Mouse (Mus musculus) gastrocnemius, adult 2 months (tissue): ENCODE data around the gene Fbxw4. TPM values are rescaled to one million over a fixed set of nuclear protein-coding genes. Genes with fewer than 3 reads are reported as not detected.
"Not testable (repeated sequence)": the region's sequence is repeated elsewhere in the genome, so short reads cannot be mapped to it uniquely, and the experiment has no call there.

Experiments used
- DNase-seq: peaks from one replicate; pipeline ENCODE4 v3.0.0; 2022
- H3K27ac ChIP-seq: fragments of 200-600 bp; 2 replicates; pipeline ENCODE4 v1.8.1; 2022; ENCODE audit warnings: mild to moderate bottlenecking
- H3K4me3 ChIP-seq: fragments of 200-600 bp; 2 replicates; pipeline ENCODE4 v1.8.1; 2022; ENCODE audit warnings: mild to moderate bottlenecking, moderate library complexity
- CTCF ChIP-seq: fragments of 200-600 bp; IDR thresholded peaks from 2 replicates; pipeline ENCODE4 v1.8.1; 2022; ENCODE audit warnings: antibody characterized with exemption, mild to moderate bottlenecking, moderate library complexity
- intact Hi-C: fragments of 180-260 bp; cut with DNase I; formaldehyde crosslinking; loops from one replicate; pipeline ENCODE4 v1.15.1; 2025
- total RNA-seq, 2 experiments: library from RNA; stranded (reverse); gene quantifications; 2 replicates each; pipeline ENCODE4 v1.2.3; 2021

The Fbxw4 gene
- total RNA-seq, 2 experiments from 2014 or later = 29.0 to 30.8 TPM

DNA sequence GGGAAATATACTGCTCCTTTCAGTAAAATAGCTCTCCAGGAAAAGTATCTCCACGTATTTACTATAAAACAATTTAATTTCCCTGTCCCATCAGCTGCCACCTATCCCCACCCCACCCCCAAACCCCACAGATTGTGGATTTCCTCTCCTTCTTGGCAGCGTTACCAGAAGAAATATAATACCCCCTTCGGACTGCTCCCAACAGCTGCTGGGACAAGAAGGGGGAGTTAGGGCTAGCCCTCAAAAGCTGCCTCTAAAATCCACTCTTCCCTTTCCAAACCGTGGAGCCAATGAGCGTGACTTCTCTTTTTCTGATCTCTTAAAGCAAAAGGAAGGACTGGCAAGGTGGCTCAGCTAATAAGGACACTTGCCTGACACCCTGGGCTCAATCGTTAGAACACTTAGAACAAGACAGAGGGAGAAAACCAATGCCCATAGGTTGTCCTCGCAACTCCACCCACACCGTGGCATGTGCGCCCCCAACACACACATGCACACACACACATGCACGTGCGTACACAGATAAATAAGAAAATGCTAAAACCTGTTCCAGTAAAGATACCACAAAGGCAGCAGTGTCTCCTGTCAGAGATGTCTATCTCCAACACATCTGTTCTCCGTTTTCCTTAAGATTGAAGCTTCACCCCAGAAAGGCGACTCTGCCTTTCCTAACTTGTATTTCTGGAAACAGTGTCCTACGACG lies 7.7 kb downstream of the Fbxw4 start:
- peak; percentile 70 for DNase-seq
- H3K27ac ChIP-seq = peak overlapping the region; percentile 82
- intact Hi-C loops = no loop called here
- TF ChIP-seq CTCF = no peak
- H3K4me3 ChIP-seq = peak overlapping the region; percentile 58

DNA sequence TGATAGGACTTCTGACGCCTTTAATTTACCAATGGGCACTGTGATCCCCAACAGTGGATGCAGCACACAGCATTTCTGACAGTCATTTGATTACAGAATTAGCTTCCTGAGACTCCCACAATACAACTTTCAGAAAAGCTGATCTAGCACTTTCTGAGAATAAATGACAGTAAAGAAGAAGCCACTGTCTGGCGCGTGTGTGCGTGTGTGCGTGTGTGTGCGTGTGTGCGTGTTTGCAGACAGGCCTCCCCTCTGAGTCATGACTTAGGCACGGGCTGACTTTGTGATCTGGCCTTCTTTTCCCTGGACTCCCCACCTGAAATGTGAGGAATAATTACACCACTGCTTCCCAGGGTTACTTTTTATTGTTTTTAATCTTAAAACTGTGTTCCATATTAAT lies 8.6 kb downstream of the Fbxw4 start:
- intact Hi-C loops = no loop called here
- H3K27ac ChIP-seq = peak overlapping the region; percentile 82; the same call in 1 of the 2 replicates

DNA sequence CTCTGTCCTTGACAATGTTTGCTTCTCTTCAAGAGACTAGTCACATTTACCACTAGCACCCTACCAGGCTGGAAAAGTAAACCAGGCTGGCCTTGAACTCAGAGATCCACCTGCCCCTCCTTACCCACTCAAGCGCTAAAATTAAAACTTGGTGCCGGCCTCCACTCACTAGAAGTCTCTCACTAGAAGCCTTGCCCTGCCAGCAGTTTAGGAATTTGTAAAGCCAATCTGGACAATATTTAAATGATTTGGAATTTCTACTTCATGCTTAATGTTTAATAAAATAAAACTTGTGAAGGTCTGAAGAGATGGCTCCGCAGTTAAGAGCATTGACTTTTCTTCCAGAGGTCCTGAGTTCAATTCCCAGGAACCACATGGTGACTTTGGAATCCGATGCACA lies 10.3 kb downstream of the Fbxw4 start:
- H3K27ac ChIP-seq = no peak overlapping the region
- DNase-seq = no peak
- TF ChIP-seq CTCF = no peak
- no peak overlapping the region for H3K4me3 ChIP-seq
- intact Hi-C loops = no loop called here

More for the DNA sequence above, 8.6 kb downstream of the Fbxw4 start:
- TF ChIP-seq CTCF = no peak
- no peak for DNase-seq
- no peak overlapping the region for H3K4me3 ChIP-seq

DNA sequence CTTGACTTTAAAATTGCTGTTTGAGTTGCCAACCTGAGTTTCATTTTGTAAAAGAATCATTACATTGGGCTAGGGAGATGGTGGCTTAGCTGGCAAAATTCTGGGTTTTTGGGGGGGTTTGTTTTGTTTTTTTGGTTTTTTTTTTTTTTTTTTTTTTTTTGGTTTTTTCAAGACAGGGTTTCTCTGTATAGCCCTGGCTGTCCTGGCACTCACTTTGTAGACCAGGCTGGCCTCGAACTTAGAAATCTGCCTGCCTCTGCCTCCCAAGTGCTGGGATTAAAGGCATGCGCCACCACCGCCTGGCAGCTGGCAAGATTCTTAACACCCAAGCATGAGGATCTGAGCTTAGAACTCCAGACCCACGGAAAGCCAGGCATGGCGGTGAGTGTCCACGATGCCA lies 11.6 kb downstream of the Fbxw4 start:
- H3K4me3 ChIP-seq, DNase-seq, H3K27ac ChIP-seq, intact Hi-C loops: not testable (repeated sequence)

DNA sequence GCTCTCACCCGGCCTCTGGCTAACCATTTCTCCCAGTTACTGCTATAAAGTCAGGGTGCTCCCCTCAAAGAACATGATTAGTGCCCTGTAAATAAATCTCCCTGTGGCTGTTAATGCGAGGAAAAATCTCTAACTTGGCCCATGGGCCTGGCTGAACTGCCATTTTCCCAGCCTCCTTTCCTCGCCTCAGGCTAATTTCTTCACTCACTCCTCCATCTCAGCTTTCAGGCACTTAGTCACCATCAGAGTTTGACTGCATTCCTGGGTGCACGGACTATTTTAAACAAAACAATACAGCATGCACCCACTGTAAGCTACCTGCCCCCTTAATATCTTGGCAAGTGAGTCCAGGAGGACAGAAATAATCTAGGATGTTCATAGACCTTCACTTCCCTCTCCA lies 13.2 kb downstream of the Fbxw4 start:
- intact Hi-C loops = no loop called here
- H3K4me3 ChIP-seq = no peak overlapping the region
- no peak for TF ChIP-seq CTCF
- no peak for DNase-seq
- no peak overlapping the region for H3K27ac ChIP-seq

DNA sequence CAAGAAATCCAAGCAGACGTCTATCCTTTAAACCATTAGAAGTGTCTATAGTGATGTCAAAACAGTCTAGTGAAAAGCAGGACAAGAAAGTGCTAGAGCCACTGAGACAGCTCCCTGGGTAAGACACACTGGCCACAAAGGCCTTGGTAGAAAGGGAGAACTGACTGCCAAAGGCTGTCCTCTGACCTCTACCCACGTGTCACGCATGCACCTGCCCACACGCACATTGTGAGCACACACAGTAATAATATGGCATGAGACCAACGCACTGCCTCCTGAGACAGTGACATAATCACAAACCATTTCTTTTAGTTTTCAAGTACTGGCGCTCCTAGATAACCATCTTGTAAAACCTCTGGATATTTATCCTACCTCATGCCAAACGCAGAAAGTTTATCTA lies 19.4 kb downstream of the Fbxw4 start:
- DNase-seq = no peak
- intact Hi-C loops = no loop called here
- Histone ChIP-seq H3K4me3 (no peak overlapping the region), H3K27ac (no peak overlapping the region)
- TF ChIP-seq CTCF = no peak

DNA sequence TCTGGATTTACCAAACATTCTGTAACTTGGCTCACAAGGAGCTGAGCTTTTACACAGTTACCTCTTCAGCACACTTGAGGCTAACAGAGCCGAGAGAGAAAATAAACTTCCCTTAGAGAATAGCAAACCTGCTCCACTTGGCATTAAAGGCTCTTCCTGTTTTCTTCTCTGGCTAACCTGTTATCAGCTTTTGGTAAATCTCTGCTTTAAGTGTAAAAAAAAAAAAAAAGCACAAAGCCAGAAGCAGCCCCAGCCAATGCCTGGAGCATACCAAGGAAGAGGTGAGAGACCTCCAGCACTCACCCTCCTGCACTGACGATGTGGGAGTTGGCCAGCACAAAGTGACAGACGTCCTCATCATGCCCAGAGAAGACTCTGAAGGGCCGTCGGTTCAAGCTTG lies 24.2 kb downstream of the Fbxw4 start:
- no peak overlapping the region for H3K27ac ChIP-seq
- TF ChIP-seq CTCF = no peak
- H3K4me3 ChIP-seq = no peak overlapping the region
- intact Hi-C loops = no loop called here
- DNase-seq = no peak

DNA sequence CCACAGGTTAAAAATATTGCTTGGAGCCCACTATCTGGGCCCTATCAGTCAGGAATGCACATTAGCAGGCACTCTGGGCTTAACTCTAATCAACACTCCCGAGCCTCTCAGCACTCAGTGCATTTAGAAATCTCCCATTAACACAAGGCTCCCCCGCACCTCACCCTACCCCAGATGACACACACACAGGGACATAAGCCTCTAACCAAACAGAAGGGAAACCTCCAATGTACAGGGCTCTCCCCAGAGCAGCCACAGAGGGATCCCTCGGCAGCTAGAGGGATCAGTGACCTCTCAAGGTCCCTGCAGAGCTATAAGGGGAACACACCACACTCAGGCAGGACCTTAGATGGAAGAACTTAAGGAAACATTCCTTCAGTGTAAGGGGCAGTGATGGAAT lies 28.5 kb downstream of the Fbxw4 start:
- intact Hi-C loops = no loop called here
- H3K4me3 ChIP-seq = no peak overlapping the region
- H3K27ac ChIP-seq = no peak overlapping the region
- no peak for TF ChIP-seq CTCF
- no peak for DNase-seq

DNA sequence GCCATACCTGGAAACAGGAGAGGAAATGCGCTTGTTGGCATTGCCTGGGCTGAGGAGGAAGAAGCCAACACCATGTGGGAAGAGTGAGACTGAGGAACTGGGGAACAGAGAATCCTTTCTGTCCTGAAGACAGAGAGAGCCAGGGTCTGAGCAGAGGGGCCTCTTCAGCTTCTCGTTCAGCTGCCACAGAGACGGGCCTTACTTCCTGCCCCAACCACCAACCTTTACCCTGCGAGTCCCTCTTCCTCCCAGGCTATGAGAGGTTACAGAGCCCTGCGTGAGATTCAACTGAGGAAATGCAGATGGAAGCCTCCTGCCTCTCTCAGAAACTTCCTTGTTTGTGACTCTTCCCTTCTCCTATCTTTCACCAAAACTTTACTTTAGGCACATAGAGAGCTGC lies 29.2 kb downstream of the Fbxw4 start:
- intact Hi-C loops = no loop called here
- DNase-seq = no peak
- no peak for TF ChIP-seq CTCF
- H3K27ac ChIP-seq = no peak overlapping the region
- H3K4me3 ChIP-seq = no peak overlapping the region

DNA sequence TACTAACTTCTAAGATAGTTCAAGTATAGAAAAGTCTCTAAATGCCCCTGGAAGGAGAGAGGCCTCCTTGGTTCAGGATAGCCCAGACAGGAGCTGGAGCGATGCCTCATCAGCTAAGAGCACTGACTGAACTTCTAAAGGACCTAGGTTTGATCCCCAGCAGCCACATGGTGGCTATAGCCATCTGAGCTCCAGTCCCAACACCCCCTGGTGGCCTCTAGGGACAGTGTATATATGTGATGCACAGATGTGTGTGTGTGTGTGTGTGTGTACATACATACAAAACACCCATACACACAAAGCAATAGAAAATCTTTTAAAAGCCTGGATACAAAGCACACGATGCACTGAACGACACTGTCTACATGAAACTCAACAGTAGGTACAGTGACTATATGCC lies 30.9 kb downstream of the Fbxw4 start:
- intact Hi-C loops = no loop called here
- Histone ChIP-seq H3K27ac (no peak overlapping the region), H3K4me3 (no peak overlapping the region)
- DNase-seq = no peak
- peak; percentile 39 for TF ChIP-seq CTCF

DNA sequence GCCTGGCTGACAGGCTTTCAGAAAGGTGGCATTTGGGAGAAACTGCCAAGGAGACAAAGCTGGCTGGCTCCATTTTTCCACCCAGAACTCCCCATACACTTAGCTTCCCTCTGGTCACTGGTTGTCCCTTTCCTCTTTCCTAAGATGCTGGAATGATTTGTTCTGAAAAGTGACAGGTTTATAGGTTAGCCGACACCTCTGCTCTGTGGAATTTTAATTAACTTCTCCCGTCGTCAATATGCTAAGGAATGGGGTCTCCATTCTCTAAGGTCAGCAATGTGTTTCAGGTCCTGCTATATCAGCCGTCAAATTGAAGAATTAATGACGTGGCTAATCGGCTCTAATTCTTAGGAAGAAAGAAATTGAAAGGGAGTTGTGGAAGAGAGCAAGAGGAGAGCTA lies 31.5 kb downstream of the Fbxw4 start:
- Histone ChIP-seq H3K27ac (no peak overlapping the region), H3K4me3 (no peak overlapping the region)
- intact Hi-C loops = no loop called here
- DNase-seq = no peak
- TF ChIP-seq CTCF = no peak

DNA sequence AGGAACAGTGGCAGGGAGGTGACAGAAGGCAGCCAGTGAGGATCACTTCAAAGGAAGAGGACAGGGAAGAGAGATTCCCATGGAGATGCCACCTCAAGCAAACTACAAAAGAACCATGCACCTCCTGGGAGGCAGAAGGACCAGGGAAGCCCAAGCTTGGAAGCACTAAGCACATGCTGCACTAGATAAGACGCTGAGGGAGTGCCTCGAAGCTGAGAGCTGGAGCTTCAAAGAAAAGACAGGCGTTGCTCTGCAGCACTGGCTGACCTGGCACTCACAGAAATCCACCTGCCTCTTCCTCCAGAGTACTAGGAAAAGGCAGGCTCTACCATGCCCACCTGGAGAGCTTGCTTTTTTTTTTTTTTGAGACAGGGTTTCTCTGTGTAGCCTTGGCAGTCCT lies 33.1 kb downstream of the Fbxw4 start:
- intact Hi-C loops = no loop called here
- H3K27ac ChIP-seq = no peak overlapping the region
- no peak overlapping the region for H3K4me3 ChIP-seq
- DNase-seq = no peak
- TF ChIP-seq CTCF = no peak

DNA sequence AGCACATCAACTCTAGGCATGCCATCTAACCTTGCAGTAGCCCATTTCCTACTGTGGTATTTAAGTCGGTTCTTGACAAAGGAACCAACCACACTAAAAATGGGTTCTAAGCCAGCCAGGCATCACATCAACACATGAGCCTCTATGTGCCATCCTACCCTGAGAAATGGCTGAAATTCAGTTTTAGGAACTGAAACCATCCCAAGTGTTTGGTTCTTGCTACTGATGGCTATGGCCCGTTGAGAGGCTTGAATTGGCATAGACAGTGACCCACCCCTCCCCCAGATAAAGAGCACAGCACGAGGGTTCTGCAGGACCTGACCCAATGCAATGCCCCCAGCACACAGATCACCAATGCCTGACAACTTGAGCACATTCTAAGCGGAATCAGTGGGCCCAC lies 36.4 kb downstream of the Fbxw4 start:
- Histone ChIP-seq H3K4me3 (no peak overlapping the region), H3K27ac (no peak overlapping the region)
- DNase-seq = no peak
- no peak for TF ChIP-seq CTCF
- intact Hi-C loops = no loop called here

DNA sequence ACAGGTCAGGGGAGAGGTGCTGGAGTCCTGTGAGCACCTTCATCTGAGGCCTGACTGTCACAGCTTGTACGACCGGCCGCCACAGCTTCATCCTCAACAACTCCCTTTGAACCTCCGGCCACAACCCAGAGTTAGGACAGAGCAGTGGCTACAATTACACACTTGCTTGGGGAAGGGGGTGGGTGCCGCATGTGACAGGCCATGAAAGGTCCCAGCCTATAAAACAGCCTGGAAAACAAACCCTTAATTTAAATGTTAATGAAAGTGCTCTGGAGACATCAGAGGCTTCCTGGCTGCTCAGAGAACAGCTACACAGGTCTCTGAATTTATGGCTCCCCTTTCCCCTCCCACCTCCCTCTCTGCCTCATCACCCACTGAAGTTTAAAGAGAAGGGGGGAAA lies 38.0 kb downstream of the Fbxw4 start:
- DNase-seq = no peak
- intact Hi-C loops = no loop called here

More for the DNA sequence above, 38.0 kb downstream of the Fbxw4 start:
- TF ChIP-seq CTCF = no peak
- H3K4me3 ChIP-seq = no peak overlapping the region
- no peak overlapping the region for H3K27ac ChIP-seq
